Mouse (Mus musculus) heart, embryonic 16.5 days (tissue): Measurements from ENCODE around the gene A730049H05Rik. TPM values are rescaled to one million over a fixed set of nuclear protein-coding genes. Genes with fewer than 3 reads are reported as not detected.

Experiments
- ATAC-seq: fragments of 200-750 bp; cut with Nextera tagmentation; replicated peaks from 2 replicates; pipeline ENCODE4 v1.8.0; 2017; ENCODE audit warnings: moderate number of reproducible peaks; ENCODE audit not compliant: insufficient read depth, low FRiP score; ENCODE audit errors: extremely low read depth
- H3K27ac ChIP-seq: fragments of 300-500 bp; sonication (generic); 2 replicates; pipeline ENCODE4 v1.5.1; 2014; ENCODE audit warnings: mild to moderate bottlenecking, low read length, control low read depth, moderate library complexity
- H3K27me3 ChIP-seq: fragments of 300-500 bp; sonication (generic); 2 replicates; pipeline ENCODE4 v1.6.1; 2014; ENCODE audit warnings: low read length, mixed read lengths; ENCODE audit not compliant: control insufficient read depth, insufficient read depth
- H3K36me3 ChIP-seq: fragments of 300-500 bp; sonication (generic); 2 replicates; pipeline ENCODE4 v1.6.1; 2014; ENCODE audit not compliant: control insufficient read depth, insufficient read depth
- H3K4me1 ChIP-seq: fragments of 300-500 bp; sonication (generic); 2 replicates; pipeline ENCODE4 v1.6.1; 2014; ENCODE audit warnings: low read length, mixed read lengths; ENCODE audit not compliant: control insufficient read depth, insufficient read depth
- H3K4me2 ChIP-seq: fragments of 300-500 bp; sonication (generic); 2 replicates; pipeline ENCODE4 v1.6.1; 2014; ENCODE audit warnings: low read depth, mild to moderate bottlenecking, control low read depth, low read length
- H3K4me3 ChIP-seq: fragments of 300-500 bp; sonication (generic); 2 replicates; pipeline ENCODE4 v1.5.1; 2014; ENCODE audit warnings: mild to moderate bottlenecking, control low read depth, low read length
- H3K9ac ChIP-seq: fragments of 300-500 bp; sonication (generic); 2 replicates; pipeline ENCODE4 v1.6.1; 2014; ENCODE audit warnings: low read length, control low read depth
- H3K9me3 ChIP-seq: fragments of 300-500 bp; sonication (generic); replicated peaks from 2 replicates; pipeline ENCODE4 v1.6.1; 2016; ENCODE audit warnings: low read length; ENCODE audit not compliant: control insufficient read depth
- WGBS: fragments of 180-500 bp; shearing (Covaris S2); extraction: QIAGEN DNeasy Blood & Tissue Kit; methylation state at CpG from one replicate; pipeline ENCODE4 v1.1.7; 2014; 5-methylcytosine and 5-hydroxymethylcytosine counted together
- polyA plus RNA-seq: library from polyadenylated mRNA; unstranded; fragments of >200 nt; fragmentation: Nextera tagmentation; extraction: Ambion mirVana; gene quantifications from 2 replicates; pipeline ENCODE4 v1.2.1, GENCODE M21; 2015

Gene A730049H05Rik
- polyA plus RNA-seq, 1 experiment from 2014 or later, result 2.5 TPM

DNA sequence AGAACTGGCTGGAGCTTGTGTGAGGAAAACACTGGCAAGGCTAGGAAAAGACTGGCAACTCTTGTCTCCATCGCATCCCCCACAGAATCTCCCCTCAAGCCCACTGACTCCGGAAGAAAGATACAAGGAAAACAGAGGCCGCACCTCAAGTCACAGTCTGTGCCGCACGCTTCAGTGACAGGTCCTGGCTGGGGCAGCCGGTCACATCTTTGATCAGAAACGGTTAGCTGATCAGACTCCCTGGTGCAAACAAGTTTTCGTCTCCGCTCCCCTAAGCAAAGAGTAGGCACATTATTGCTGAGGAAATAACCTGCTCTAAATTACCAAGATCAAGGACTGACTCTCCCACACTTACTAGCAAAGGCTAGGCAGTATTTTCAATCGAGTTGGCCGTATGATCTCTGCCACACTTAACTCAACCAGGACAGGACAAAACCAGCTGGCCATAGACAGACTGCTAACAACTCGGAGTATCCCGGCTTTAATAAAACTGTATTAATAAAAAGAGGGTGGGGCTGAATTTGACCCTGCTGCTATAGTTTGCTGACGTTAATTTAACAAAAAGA, 63.5 kb downstream of the A730049H05Rik start:
- 86% methylated on average over 14 of the region's 14 CpGs for WGBS

DNA sequence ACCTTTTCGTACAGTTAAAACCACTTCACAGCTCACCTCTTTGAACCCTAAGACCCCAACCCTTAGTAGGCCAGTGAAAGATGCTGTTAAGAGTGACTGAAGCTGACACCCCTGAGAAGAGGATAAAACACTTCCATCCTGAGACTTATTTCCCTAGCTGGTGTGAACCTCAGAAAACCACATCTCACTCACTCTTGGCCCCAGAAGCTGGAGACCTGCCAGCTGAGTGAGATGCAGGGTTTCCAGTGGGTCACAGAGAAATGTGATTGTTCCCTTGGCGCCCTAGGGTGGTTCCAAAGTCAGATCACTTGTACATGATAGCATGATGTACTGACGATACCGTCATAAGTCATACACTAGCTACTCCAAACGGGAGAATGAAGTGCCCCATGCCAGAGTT, 66.2 kb downstream of the A730049H05Rik start:
- peaks cover 49% of the 10 kb centered on the region for H3K36me3 ChIP-seq
- H3K4me1 ChIP-seq, result peaks cover 6% of the 10 kb centered on the region; the same call in 1 of the 2 replicates
- 0 out of 2 replicates have a peak, but pooled peaks cover 2% of the 10 kb centered on the region for H3K9me3 ChIP-seq
- H3K4me3 ChIP-seq, result no peak overlapping the region
- WGBS, result 66% methylated on average over 5 of the region's 5 CpGs
- no peak overlapping the region for H3K4me2 ChIP-seq
- H3K9ac ChIP-seq, result no peak overlapping the region
- no peaks in the 10 kb centered on the region for H3K27me3 ChIP-seq
- peak overlapping the region; percentile 32; the same call in 1 of the 2 replicates for H3K27ac ChIP-seq
- no peak for ATAC-seq

More for the DNA sequence above, 63.5 kb downstream of the A730049H05Rik start:
- H3K27me3 ChIP-seq, result no peaks in the 10 kb centered on the region
- H3K9ac ChIP-seq, result no peak overlapping the region
- 0 out of 2 replicates have a peak, but pooled peaks cover 2% of the 10 kb centered on the region for H3K9me3 ChIP-seq
- ATAC-seq, result no peak
- no peak overlapping the region for H3K27ac ChIP-seq
- H3K4me3 ChIP-seq, result no peak overlapping the region
- H3K4me1 ChIP-seq, result peaks cover 14% of the 10 kb centered on the region
- H3K36me3 ChIP-seq, result peaks cover 37% of the 10 kb centered on the region
- H3K4me2 ChIP-seq, result no peak overlapping the region

GRCm38 (mm10) chr6:92883131-92883900, 67.0 kb downstream of the A730049H05Rik start:
- no peaks in the 10 kb centered on the region for H3K27me3 ChIP-seq
- ATAC-seq, result no peak
- peaks cover 6% of the 10 kb centered on the region; the same call in 1 of the 2 replicates for H3K4me1 ChIP-seq
- H3K9ac ChIP-seq, result no peak overlapping the region
- no peaks in the 10 kb centered on the region for H3K9me3 ChIP-seq
- H3K36me3 ChIP-seq, result peaks cover 50% of the 10 kb centered on the region
- H3K4me2 ChIP-seq, result no peak overlapping the region
- 71% methylated on average over 9 of the region's 9 CpGs for WGBS
- no peak overlapping the region for H3K27ac ChIP-seq
- H3K4me3 ChIP-seq, result no peak overlapping the region

DNA sequence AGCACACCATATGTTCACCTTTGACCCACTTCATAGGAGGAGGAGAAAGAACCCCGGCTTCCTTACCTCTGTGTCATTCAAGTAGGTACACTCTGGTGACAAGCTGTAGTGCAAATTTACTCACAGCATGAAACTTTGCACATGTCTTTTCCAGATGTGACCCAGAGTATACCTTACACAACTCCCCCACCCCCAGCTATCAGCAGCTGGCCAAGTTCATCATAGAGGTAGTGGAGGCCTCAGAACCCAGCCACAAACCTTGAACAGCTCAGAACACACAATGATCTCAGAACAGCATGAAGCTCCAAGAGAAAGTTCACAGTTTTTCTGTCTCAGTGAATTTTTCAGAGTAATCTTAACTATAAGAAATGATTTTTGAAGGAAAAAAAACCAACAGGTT, 75.3 kb downstream of the A730049H05Rik start:
- no peak for ATAC-seq
- H3K27me3 ChIP-seq, result no peaks in the 10 kb centered on the region

More for the DNA sequence above, 75.3 kb downstream of the A730049H05Rik start:
- Histone ChIP-seq H3K36me3 (peaks cover 55% of the 10 kb centered on the region), H3K4me2 (no peak overlapping the region), H3K9ac (no peak overlapping the region), H3K4me1 (peaks cover 7% of the 10 kb centered on the region), H3K27ac (no peak overlapping the region), H3K4me3 (no peak overlapping the region), H3K9me3 (no peaks in the 10 kb centered on the region)
- WGBS, result 77% methylated on average over 1 of the region's 1 CpGs

Other genes with a start within 250 kb of the A730049H05Rik start
- gene Prickle2, start 110.3 kb upstream of the A730049H05Rik start, polyA plus RNA-seq, result 4.2 and 4.7 TPM in 2 replicates
- 0.31 and 0.34 TPM in 2 replicates for gene Gm15737, start 52.9 kb downstream of the A730049H05Rik start, polyA plus RNA-seq
- 6.3 and 7.7 TPM in 2 replicates for gene Adamts9, start 127.0 kb downstream of the A730049H05Rik start, polyA plus RNA-seq